Mouse (Mus musculus) hindbrain, embryonic 12.5 days (tissue): ENCODE measurements around the gene Ism2. TPM values are rescaled to one million over a fixed set of nuclear protein-coding genes. Genes with fewer than 3 reads are reported as not detected.

Source experiments
- ATAC-seq: fragments of 200-750 bp; cut with Nextera tagmentation; 2 replicates; pipeline ENCODE4 v1.8.0; 2017; ENCODE audit warnings: moderate TSS enrichment; ENCODE audit not compliant: low FRiP score
- H3K27ac ChIP-seq: fragments of 300-500 bp; sonication (generic); 2 replicates; pipeline ENCODE4 v1.5.1; 2016; ENCODE audit warnings: mild to moderate bottlenecking
- H3K27me3 ChIP-seq: fragments of 300-500 bp; sonication (generic); 2 replicates; pipeline ENCODE4 v1.6.1; 2016; ENCODE audit warnings: mild to moderate bottlenecking
- H3K36me3 ChIP-seq: fragments of 300-500 bp; sonication (generic); 2 replicates; pipeline ENCODE4 v1.6.1; 2016; ENCODE audit warnings: mild to moderate bottlenecking
- H3K4me1 ChIP-seq: fragments of 300-500 bp; sonication (generic); 2 replicates; pipeline ENCODE4 v1.6.1; 2016
- H3K4me2 ChIP-seq: fragments of 300-500 bp; sonication (generic); replicated peaks from 2 replicates; pipeline ENCODE4 v1.6.1; 2016; ENCODE audit warnings: mild to moderate bottlenecking
- H3K4me3 ChIP-seq: fragments of 300-500 bp; sonication (generic); 2 replicates; pipeline ENCODE4 v1.5.1; 2016; ENCODE audit warnings: mild to moderate bottlenecking
- H3K9ac ChIP-seq: fragments of 300-500 bp; sonication (generic); 2 replicates; pipeline ENCODE4 v1.6.1; 2016; ENCODE audit warnings: mild to moderate bottlenecking, moderate library complexity
- H3K9me3 ChIP-seq: fragments of 300-500 bp; sonication (generic); replicated peaks from 2 replicates; pipeline ENCODE4 v1.6.1; 2016; ENCODE audit warnings: mild to moderate bottlenecking
- WGBS: fragments of 180-500 bp; shearing (Covaris S2); methylation state at CpG from one replicate; pipeline ENCODE4 v1.1.7; 2016; 5-methylcytosine and 5-hydroxymethylcytosine counted together
- polyA plus RNA-seq: library from polyadenylated mRNA; unstranded; fragments of >200 nt; fragmentation: Nextera tagmentation; extraction: Ambion mirVana; gene quantifications from 2 replicates; pipeline ENCODE4 v1.2.1, GENCODE M21; 2016

Gene Ism2
- 1.0 and 1.1 TPM in 2 replicates for polyA plus RNA-seq

DNA sequence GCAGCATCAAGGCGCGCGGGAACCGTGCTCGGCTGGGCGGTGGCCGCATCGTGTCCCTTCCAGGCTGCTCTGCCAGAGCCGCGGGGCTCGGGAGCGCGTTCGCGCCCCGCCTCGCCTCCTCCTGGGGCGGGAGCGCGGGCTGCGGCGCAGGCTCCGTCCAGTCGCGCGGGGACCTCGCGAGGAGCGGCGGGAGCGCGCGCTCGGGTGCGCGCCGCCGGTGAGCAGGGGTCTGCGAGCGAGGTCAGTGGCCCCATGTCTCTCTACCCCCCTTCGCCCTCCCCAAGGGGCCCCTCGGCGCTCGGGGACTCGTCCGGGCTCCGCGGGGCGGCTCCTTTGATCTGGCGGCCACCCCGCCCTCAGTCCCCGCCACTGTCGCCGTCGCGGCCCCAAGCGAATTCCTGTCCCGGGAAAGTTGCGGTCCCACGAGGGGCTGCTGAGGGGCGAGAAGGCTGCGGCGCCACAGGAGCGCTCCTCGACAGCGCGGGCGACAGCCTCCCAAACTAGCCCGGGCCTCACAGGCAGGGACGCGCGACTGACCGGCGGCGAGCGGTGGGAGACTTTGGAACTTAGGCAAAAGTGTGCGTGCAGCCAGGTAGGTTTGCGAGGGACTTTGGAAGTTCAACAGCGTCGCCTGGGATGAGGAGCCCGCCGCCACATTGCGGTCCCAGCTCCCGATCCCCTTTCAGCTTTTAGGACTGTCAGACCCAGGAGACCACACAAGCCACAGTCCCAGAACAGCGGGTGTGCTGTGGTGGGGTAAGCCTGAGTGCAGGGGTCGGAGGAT, at the start of gene Ism2:
Gene Ism2 (minus strand): TSS at position 49 of the 784 bp plus-strand sequence.
- no peak within 1 kb of the TSS for H3K27ac ChIP-seq
- peaks cover 14% of the 10 kb centered on the region for H3K4me1 ChIP-seq
- under 1% methylated on average over 82 of the region's 86 CpGs for WGBS
- H3K9ac ChIP-seq: peak within 1 kb of the TSS; percentile 74
- ATAC-seq: peak; percentile 72
- H3K4me2 ChIP-seq: peak within 1 kb of the TSS; percentile 97
- no peaks in the 10 kb centered on the region for H3K36me3 ChIP-seq
- peaks cover 34% of the 10 kb centered on the region for H3K27me3 ChIP-seq
- peak within 1 kb of the TSS; percentile 80 for H3K4me3 ChIP-seq
- no peaks in the 10 kb centered on the region for H3K9me3 ChIP-seq

DNA sequence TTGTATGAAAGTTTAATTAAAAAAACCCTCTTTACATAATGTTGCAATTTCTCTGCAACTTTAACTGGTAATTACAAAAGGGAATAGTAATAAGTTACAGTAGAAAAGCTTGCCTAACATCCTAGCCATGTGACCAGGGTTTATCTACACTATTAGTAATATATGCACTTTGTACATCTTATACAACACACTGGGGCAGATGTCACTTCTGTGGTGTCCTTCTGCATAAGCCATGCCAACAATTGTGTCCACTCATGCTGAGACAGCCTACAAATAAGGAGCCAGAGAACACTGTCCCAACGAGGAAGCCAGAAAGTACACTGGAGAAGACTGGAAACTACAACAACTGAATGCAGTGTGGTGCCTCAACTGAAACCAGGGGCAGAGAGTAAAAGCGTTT, 48.5 kb upstream of the Ism2 start:
- WGBS: 83% methylated on average over 2 of the region's 2 CpGs
- no peak overlapping the region for H3K4me3 ChIP-seq
- H3K9ac ChIP-seq: no peak overlapping the region
- H3K27ac ChIP-seq: no peak overlapping the region
- no peaks in the 10 kb centered on the region for H3K9me3 ChIP-seq
- no peaks in the 10 kb centered on the region for H3K4me1 ChIP-seq
- H3K36me3 ChIP-seq: 0 out of 2 replicates have a peak, but pooled peaks cover 18% of the 10 kb centered on the region
- H3K4me2 ChIP-seq: no peak overlapping the region
- ATAC-seq: no peak
- no peaks in the 10 kb centered on the region for H3K27me3 ChIP-seq

DNA sequence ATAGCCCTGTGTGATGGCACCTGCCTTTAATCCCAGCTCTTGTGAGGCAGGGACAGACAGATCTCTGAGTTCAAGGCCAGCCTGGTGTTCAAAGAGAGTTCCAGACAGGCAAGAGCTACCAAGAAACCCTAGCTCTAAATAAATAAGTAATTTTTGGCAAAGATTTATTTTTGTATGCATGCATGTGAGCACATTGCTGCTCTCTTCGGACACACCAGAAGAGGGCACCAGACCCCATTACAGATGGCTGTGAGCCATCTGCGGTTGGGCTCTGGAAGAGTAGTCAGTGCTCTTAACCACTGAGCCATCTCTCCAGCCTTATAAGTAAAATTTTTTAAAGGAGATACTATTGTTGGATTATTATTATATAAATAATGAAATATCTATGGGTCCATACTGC, 48.0 kb upstream of the Ism2 start:
- no peaks in the 10 kb centered on the region for H3K9me3 ChIP-seq
- H3K9ac ChIP-seq: no peak overlapping the region
- no peak overlapping the region for H3K27ac ChIP-seq
- no peak overlapping the region for H3K4me3 ChIP-seq
- no peak for ATAC-seq
- 85% methylated on average over 2 of the region's 2 CpGs for WGBS
- no peak overlapping the region for H3K4me2 ChIP-seq
- no peaks in the 10 kb centered on the region for H3K4me1 ChIP-seq
- 0 out of 2 replicates have a peak, but pooled peaks cover 18% of the 10 kb centered on the region for H3K36me3 ChIP-seq
- no peaks in the 10 kb centered on the region for H3K27me3 ChIP-seq

DNA sequence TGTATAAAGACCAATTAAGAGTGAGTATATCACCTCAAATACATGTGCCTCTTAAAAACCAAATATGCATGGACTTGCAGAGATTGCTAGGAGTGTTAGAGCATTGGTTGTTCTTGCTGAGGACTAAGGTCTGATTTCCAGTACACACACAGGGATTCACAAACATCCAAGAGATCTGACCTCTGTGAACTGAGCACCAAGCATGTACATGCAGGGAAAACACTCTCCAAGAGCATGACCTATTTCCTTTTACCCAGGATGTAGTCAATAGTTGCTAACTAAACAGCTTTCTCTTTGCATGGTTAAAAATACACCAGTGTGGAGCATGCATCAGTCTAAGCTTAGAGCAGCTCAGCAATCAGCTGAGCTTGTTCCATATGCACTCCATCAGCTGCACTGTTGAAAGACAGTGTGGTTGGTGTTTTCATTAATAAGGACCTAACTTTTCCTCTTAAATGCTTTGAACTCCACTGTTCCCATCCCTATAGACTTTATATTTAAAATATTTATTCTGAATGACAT, 43.6 kb upstream of the Ism2 start:
- no peak overlapping the region for H3K27ac ChIP-seq
- no peak overlapping the region for H3K9ac ChIP-seq
- no peaks in the 10 kb centered on the region for H3K9me3 ChIP-seq
- no peaks in the 10 kb centered on the region for H3K4me1 ChIP-seq
- no peak overlapping the region for H3K4me3 ChIP-seq
- ATAC-seq: no peak
- peaks cover 24% of the 10 kb centered on the region; the same call in 1 of the 2 replicates for H3K36me3 ChIP-seq
- H3K27me3 ChIP-seq: no peaks in the 10 kb centered on the region
- no peak overlapping the region for H3K4me2 ChIP-seq

DNA sequence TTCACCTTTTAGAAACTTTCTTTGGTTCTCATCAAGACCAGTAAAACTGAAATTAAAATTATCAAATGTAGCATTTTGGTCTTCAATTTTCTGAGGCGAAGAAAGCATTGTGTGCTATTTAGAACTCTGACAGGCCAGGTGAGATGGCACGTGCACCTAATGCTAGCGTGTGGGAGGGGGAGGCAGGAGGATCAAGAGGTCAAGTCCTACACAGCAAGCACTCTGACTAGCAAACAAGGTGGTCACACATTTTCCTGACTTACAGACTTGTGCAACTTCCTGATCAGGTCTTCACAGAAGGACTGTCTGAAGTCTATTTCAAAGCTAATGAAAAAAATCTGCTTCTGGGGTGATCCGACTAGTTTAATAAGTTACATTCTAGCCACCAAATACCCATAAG, 38.6 kb upstream of the Ism2 start:
- peaks cover 17% of the 10 kb centered on the region; the same call in 1 of the 2 replicates for H3K36me3 ChIP-seq
- no peak overlapping the region for H3K9ac ChIP-seq
- no peak for ATAC-seq
- WGBS: 90% methylated on average over 4 of the region's 4 CpGs
- no peaks in the 10 kb centered on the region for H3K4me1 ChIP-seq
- H3K4me3 ChIP-seq: no peak overlapping the region
- H3K9me3 ChIP-seq: no peaks in the 10 kb centered on the region
- no peak overlapping the region for H3K4me2 ChIP-seq
- no peak overlapping the region for H3K27ac ChIP-seq
- H3K27me3 ChIP-seq: no peaks in the 10 kb centered on the region

DNA sequence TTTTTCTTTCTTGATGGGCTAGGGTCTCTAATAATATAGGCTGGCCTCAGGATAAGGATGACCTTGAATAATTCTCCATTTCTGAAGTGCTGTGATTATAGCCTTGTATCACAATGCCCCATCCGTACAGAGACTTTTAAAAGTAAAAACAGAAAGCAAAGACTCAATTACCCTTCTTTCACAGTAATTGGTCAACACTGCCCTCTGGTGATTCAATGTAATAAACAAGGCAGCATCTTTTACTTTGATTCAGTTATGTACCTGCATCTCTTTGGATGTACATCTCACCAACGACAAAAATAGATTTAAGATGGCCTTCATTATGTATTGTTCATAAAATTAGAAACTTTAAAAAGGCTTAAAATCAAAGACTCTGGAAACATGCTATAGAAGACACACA, 35.4 kb upstream of the Ism2 start:
- Histone ChIP-seq H3K27ac (no peak overlapping the region), H3K27me3 (no peaks in the 10 kb centered on the region), H3K4me1 (no peaks in the 10 kb centered on the region), H3K4me3 (no peak overlapping the region), H3K4me2 (no peak overlapping the region), H3K9ac (no peak overlapping the region), H3K9me3 (no peaks in the 10 kb centered on the region), H3K36me3 (0 out of 2 replicates have a peak, but pooled peaks cover 9% of the 10 kb centered on the region)
- no peak for ATAC-seq
- 49% methylated on average over 2 of the region's 2 CpGs for WGBS

DNA sequence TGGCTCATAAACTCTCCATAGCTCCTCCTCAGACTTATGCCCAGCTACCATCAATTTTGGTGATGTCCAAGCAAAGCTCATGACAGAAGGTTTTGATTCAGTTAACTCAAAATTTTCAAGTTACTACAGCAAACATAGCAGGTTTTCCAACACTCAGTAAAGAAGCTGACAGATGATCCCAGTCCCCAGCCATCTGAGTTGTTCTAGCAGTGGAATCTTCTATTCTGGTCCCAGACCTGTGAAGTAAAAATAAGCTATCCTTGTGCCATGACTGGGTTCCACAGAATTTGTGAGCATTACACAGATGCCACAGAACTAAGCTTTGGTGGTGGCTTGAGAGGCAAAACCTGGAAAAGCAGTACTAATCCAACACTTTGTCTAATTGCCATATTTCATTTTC, 34.3 kb upstream of the Ism2 start:
- Histone ChIP-seq H3K27me3 (no peaks in the 10 kb centered on the region), H3K4me2 (no peak overlapping the region), H3K4me1 (no peaks in the 10 kb centered on the region), H3K9me3 (no peaks in the 10 kb centered on the region), H3K9ac (no peak overlapping the region), H3K36me3 (0 out of 2 replicates have a peak, but pooled peaks cover 9% of the 10 kb centered on the region), H3K27ac (no peak overlapping the region), H3K4me3 (no peak overlapping the region)
- no peak for ATAC-seq

DNA sequence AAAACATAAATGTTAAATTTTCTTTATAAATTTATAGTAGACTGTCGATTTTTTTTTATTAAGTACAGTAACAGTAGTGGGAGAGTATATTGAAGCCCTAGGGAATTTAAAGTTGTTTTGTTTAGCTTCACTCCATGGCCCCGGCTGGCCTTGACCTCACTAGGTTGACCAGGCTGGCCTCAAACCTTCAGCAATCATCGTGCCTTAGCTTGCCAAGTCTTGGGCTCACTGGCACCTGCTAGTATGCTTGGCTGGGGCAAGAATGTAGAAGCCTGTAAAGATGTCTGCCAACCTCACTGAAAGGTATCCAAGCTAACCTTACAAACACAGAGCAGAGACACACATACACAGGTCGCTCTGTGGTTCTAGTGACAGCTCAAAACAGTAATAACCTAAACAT, 33.0 kb upstream of the Ism2 start:
- H3K9ac ChIP-seq: no peak overlapping the region
- 0 out of 2 replicates have a peak, but pooled peaks cover 9% of the 10 kb centered on the region for H3K36me3 ChIP-seq
- H3K27me3 ChIP-seq: no peaks in the 10 kb centered on the region
- no peak overlapping the region for H3K4me2 ChIP-seq
- 90% methylated on average over 4 of the region's 4 CpGs for WGBS
- no peak overlapping the region for H3K4me3 ChIP-seq
- H3K27ac ChIP-seq: no peak overlapping the region
- H3K4me1 ChIP-seq: no peaks in the 10 kb centered on the region
- H3K9me3 ChIP-seq: no peaks in the 10 kb centered on the region
- ATAC-seq: no peak

DNA sequence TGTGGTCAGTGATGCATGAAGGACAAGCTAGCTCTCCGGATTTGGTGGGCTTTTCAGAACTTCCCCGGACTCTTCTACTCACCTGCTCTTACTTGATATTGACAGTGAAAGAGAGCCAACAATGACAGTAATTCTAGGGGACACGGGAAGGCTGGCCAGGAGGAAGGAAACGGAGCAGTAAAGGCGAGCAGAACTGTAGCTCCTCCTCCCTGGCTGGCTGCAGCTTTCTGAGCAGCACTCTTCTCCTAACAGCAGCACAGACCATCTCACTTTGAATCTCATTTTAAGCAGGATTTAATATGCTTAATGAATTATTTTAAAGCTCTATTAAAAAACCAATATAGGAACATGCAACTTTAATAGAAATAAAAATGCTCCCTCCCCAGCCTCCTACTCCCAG, 32.4 kb upstream of the Ism2 start:
- Histone ChIP-seq H3K9ac (no peak overlapping the region), H3K4me2 (no peak overlapping the region), H3K27me3 (no peaks in the 10 kb centered on the region), H3K4me3 (no peak overlapping the region), H3K9me3 (no peaks in the 10 kb centered on the region), H3K4me1 (no peaks in the 10 kb centered on the region), H3K27ac (no peak overlapping the region), H3K36me3 (0 out of 2 replicates have a peak, but pooled peaks cover 9% of the 10 kb centered on the region)
- ATAC-seq: no peak
- 58% methylated on average over 5 of the region's 5 CpGs for WGBS

DNA sequence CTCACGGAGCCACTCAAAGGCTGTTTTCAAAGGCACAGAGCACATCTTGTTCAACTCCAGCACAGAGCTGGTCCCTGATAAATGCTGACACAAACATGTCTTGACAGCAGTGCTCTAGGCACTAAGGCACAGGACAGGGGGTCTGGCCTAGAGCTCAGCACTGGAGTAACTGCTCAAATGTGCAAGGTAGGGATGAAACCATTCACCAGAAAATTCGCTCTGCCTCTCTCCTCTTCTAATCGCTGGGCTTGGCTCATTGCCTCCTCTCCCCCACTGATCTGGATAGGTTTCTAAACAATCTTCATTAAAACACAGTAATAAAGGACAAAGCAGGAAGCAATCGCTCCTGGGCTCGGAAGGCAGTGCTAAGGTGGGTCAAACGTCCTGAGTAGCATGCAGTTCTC, 31.6 kb upstream of the Ism2 start:
- no peaks in the 10 kb centered on the region for H3K4me1 ChIP-seq
- no peaks in the 10 kb centered on the region for H3K27me3 ChIP-seq
- H3K9ac ChIP-seq: no peak overlapping the region
- no peaks in the 10 kb centered on the region for H3K9me3 ChIP-seq
- no peak for ATAC-seq
- H3K36me3 ChIP-seq: 0 out of 2 replicates have a peak, but pooled peaks cover 9% of the 10 kb centered on the region
- H3K4me2 ChIP-seq: no peak overlapping the region
- no peak overlapping the region for H3K4me3 ChIP-seq
- H3K27ac ChIP-seq: no peak overlapping the region
- 62% methylated on average over 6 of the region's 6 CpGs for WGBS

DNA sequence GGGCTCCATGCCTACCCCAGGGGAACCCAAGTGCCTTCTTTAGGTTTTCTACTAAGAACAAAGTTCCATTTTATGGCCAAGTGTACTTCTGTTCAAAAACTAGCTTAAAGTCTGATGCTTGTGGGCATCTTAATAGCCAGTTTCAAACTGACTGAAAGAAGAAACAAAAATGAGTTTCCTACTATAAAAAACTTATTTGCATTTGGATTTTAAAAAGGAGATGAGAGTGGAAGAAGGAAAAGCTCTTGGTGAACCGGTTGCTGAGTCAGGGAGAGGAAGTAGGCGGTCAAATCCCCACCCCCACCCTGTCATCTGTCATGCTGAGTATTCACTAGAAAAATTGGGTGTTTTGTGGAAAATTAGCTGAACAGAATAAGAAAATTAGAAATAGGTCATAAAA, 30.7 kb upstream of the Ism2 start:
- 0 out of 2 replicates have a peak, but pooled peaks cover 5% of the 10 kb centered on the region for H3K36me3 ChIP-seq

DNA sequence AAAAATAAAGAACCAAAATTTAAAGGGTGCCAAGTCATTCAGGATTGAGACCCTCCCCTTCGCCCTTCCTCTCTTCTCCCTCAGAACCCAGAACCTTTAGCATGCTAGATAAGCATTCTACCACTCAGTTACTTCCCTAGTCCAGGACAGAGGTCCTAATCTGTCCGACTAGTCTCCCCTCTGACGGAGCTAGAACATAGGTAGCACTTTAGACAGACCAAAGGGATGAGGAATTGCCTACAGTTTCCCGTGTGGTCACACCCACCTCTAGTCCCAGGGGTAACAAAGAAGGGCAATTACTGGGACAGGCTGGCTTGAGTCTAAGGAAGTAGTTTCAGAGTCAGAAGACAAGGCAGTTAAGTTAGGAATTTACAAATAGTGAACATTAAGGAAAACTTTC, 28.5 kb upstream of the Ism2 start:
- 30% methylated on average over 4 of the region's 4 CpGs for WGBS
- no peaks in the 10 kb centered on the region for H3K4me1 ChIP-seq
- ATAC-seq: no peak
- no peak overlapping the region for H3K4me3 ChIP-seq
- no peak overlapping the region for H3K9ac ChIP-seq
- peaks cover 6% of the 10 kb centered on the region; the same call in 1 of the 2 replicates for H3K36me3 ChIP-seq
- H3K4me2 ChIP-seq: no peak overlapping the region
- H3K27me3 ChIP-seq: no peaks in the 10 kb centered on the region
- no peak overlapping the region for H3K27ac ChIP-seq
- no peaks in the 10 kb centered on the region for H3K9me3 ChIP-seq

More for the DNA sequence above, 30.7 kb upstream of the Ism2 start:
- H3K27me3 ChIP-seq: no peaks in the 10 kb centered on the region
- no peak overlapping the region for H3K4me2 ChIP-seq
- 63% methylated on average over 2 of the region's 2 CpGs for WGBS
- no peak overlapping the region for H3K4me3 ChIP-seq
- no peak for ATAC-seq
- no peak overlapping the region for H3K9ac ChIP-seq
- H3K4me1 ChIP-seq: no peaks in the 10 kb centered on the region
- H3K27ac ChIP-seq: no peak overlapping the region
- no peaks in the 10 kb centered on the region for H3K9me3 ChIP-seq

DNA sequence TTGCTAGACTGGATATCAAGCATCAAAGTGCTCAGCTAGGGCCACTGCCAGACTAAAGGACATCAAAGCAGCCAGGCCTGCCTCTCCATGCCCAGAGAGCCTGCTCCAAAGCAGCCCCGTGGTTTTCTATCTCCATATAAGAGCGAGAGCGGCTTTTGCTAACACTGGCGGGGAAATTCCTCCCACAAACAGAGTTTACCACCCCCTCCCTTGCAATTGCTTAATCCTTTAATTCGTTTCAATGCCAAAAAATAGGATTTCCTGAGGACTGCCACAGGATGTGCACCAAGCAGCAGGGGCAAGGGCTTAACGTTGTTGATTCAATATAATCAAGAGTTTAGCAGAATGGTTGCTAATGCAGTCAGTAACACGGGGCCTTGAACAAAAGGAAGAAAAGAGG, 28.1 kb upstream of the Ism2 start:
- ATAC-seq: no peak
- H3K4me2 ChIP-seq: no peak overlapping the region
- H3K4me1 ChIP-seq: no peaks in the 10 kb centered on the region
- H3K27me3 ChIP-seq: no peaks in the 10 kb centered on the region
- no peak overlapping the region for H3K27ac ChIP-seq
- H3K9me3 ChIP-seq: no peaks in the 10 kb centered on the region
- peaks cover 6% of the 10 kb centered on the region; the same call in 1 of the 2 replicates for H3K36me3 ChIP-seq
- H3K4me3 ChIP-seq: no peak overlapping the region
- 16% methylated on average over 7 of the region's 7 CpGs for WGBS
- H3K9ac ChIP-seq: no peak overlapping the region
